Mouse (Mus musculus): ENCODE measurements around the gene Hist1h2be.
"Not testable (repeated sequence)": the region's sequence is repeated elsewhere in the genome, so short reads cannot be mapped to it uniquely, and the experiment has no call there.

The Hist1h2be gene

DNA sequence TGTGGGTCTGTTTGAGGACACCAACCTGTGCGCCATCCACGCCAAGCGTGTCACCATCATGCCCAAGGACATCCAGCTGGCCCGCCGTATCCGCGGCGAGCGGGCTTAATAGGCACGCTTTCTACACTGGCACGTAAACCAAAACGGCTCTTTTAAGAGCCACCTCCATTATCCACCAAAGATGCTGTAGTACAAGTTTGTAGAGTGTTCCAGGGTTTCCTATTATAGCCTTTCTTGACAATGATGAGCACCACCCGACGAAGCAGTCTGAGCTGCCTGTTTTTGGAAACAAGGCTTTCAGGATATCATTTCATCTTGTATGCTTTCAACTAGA, 76.2 kb downstream of the Hist1h2be start:
- not testable (repeated sequence) for DNase-seq

GRCm38 (mm10) chr13:23543965-23544786, 76.7 kb downstream of the Hist1h2be start, which contains the start of gene Hist1h3f:
TSS of gene Hist1h3f (plus strand) at chr13:23544052.
- DNase-seq = peak; percentile 86

DNA sequence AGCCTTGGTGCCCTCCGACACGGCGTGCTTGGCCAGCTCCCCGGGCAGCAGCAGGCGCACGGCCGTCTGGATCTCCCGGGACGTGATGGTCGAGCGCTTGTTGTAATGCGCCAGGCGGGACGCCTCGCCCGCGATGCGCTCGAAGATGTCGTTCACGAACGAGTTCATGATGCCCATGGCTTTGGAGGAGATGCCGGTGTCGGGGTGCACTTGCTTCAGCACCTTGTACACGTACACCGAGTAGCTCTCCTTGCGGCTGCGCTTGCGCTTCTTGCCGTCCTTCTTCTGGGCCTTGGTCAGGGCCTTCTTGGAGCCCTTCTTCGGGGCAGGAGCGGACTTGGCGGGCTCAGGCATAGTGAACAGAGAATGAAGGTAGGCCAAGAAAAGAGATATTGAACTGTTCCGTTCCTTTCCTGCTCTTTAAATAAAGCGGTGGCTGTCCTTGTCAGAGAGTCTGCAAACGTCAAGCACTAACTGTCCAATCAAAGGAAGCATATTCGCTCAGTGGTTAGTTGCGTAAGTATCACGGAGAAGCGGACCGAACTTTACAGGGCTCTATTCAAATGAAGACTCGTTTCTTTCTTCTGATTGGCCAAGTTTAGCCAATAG, 77.8 kb downstream of the Hist1h2be start, which contains the start of gene Hist1h2bh:
Gene Hist1h2bh, minus strand, starts transcription at position 394 of the 609 bp plus-strand sequence.
- DNase-seq = peak; percentile 67

DNA sequence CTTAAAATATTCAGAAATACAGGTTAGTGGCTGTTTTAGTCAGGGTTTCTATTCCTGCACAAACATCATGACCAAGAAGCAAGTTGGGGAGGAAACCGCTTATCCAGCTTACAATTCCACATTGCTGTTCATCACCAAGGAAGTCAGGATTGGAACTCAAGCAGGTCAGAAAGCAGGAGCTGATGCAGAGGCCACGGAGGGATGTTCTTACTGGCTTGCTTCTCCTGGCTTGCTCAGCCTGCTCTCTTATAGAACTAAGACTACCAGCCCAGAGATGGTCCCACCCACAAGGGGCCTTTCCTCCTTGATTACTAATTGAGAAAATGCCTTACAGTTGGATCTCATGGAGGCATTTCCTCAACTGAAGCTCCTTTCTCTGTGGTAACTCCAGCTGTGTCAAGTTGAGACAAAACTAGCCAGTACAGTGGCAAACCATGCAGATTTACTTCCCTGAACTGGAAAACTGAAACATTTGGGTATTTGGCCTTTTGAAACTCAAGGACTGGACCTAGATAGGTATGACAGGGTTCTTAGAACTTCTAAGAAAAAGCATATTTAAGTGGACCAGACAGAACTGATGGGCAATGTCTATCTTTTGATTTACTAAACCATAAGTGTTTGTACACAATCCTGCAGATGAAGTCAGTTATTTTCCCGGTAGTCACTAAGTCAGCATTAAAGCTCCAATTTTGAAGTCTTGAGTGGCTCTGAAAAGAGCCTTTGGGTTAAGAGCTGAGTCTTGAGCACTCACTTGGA, 78.5 kb downstream of the Hist1h2be start:
- DNase-seq = not testable (repeated sequence)

DNA sequence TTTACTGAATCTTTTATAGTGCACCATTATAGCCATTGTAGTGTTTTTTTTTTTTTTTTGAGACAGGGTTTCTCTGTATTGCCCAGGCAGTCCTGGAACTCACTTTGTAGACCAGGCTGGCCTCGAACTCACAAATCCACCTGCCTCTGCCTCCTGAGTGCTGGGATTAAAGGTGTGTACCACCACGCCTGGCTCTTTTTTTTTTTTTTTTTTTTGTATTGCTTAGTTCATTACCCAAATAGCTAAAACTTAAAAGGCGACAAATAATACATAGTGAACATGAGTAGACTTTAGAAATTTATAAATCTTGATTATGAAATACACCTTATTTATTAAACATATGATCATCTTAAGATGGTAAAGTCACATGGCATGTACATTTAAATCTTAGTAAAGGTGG, 79.4 kb downstream of the Hist1h2be start:
- no peak for DNase-seq

DNA sequence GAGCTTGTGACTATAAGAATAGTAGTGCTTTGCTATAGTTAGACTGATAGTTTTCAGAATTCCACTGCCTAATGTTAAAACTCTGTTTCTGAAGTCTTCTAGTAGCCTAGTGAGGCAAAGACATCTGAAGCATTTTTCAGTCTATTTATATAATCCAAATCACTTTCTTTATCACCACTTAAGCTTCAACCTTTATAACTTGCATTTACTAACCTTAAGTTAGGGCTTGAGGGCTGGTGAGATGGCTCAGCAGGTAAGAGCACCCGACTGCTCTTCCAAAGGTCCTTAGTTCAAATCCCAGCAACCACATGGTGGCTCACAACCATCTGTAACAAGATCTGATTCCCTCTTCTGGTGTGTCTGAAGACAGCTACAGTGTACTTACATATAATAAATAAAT, 81.1 kb downstream of the Hist1h2be start:
- not testable (repeated sequence) for DNase-seq

- no peak for DNase-seq
These were observed 82.7 kb downstream of the Hist1h2be start for GRCm38 (mm10) chr13:23538249-23538648.

- DNase-seq = no peak
These were observed 83.8 kb downstream of the Hist1h2be start for GRCm38 (mm10) chr13:23537006-23537710.

- no peak for DNase-seq
These were observed 84.7 kb downstream of the Hist1h2be start for GRCm38 (mm10) chr13:23536076-23536822.

DNA sequence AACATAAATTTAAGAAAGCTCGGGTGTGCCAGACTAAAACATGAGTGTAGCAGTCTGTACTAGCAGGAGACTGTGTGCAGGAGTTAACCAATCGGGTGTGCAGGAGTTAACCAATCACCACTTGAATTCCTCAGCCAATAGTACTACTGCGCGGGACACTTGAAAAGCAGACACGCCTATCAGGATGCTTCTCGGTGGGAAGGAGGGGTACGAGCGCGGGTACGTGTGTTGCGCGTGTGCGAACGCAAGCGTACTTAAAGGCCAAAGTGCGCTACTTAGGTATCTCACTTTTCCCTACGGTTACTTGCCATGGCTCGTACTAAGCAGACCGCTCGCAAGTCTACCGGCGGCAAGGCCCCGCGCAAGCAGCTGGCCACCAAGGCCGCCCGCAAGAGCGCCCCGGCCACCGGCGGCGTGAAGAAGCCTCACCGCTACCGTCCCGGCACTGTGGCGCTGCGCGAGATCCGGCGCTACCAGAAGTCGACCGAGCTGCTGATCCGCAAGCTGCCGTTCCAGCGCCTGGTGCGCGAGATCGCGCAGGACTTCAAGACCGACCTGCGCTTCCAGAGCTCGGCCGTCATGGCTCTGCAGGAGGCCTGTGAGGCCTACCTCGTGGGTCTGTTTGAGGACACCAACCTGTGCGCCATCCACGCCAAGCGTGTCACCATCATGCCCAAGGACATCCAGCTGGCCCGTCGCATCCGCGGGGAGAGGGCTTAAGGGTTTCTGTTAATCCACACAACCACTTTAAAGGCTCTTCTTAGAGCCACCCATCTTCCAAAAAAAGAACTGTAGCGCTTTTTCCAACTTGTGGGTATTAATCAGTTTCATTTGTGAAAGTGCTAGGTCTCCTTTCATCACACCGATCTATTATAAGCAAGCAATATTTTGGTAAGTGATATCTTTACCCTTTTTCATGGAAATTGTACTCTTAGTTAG, 85.5 kb downstream of the Hist1h2be start, which contains the start of gene Hist1h3g:
Gene Hist1h3g, plus strand, starts transcription at position 286 of the 939 bp plus-strand sequence.
- peak; percentile 89 for DNase-seq

GRCm38 (mm10) chr13:23534368-23535131, 86.4 kb downstream of the Hist1h2be start:
- DNase-seq = no peak
